Mouse (Mus musculus): ENCODE data around the gene Olfr541. TPM values are rescaled to one million over a fixed set of nuclear protein-coding genes. Genes with fewer than 3 reads are reported as not detected.

Gene Olfr541
- polyA plus RNA-seq, 1 experiment, result not detected

GRCm38 (mm10) chr7:140721095-140721494 lies 24.0 kb downstream of the Olfr541 start:
- no peaks in the 10 kb centered on the region for H3K27me3 ChIP-seq (ENCODE audit: control insufficient read depth)
- H3K36me3 ChIP-seq (ENCODE audit: control insufficient read depth), result no peaks in the 10 kb centered on the region
- no peak for TF ChIP-seq GATA1 (IDR thresholded peaks at IDR 0.05; ENCODE audit: low read length)
- TF ChIP-seq TAL1 (IDR thresholded peaks at IDR 0.05; ENCODE audit: low read length), result no peak
- H3K9me3 ChIP-seq (ENCODE audit: control insufficient read depth, low read length), result peaks cover 4% of the 10 kb centered on the region; the same call in 1 of the 2 replicates
- H3K4me3 ChIP-seq (replicated peaks), result no peak overlapping the region
- H3K4me1 ChIP-seq (ENCODE audit: control insufficient read depth), result no peaks in the 10 kb centered on the region

- no peaks in the 10 kb centered on the region for H3K36me3 ChIP-seq (ENCODE audit: control insufficient read depth)
- H3K27me3 ChIP-seq (ENCODE audit: control insufficient read depth), result no peaks in the 10 kb centered on the region
- TF ChIP-seq GATA1 (IDR thresholded peaks at IDR 0.05; ENCODE audit: low read length), result no peak
- TF ChIP-seq TAL1 (IDR thresholded peaks at IDR 0.05; ENCODE audit: low read length), result no peak
- no peaks in the 10 kb centered on the region for H3K4me1 ChIP-seq (ENCODE audit: control insufficient read depth)
- H3K9me3 ChIP-seq (ENCODE audit: control insufficient read depth, low read length), result peaks cover 4% of the 10 kb centered on the region; the same call in 1 of the 2 replicates
- H3K4me3 ChIP-seq (replicated peaks), result no peak overlapping the region
These were observed 28.5 kb downstream of the Olfr541 start for GRCm38 (mm10) chr7:140725558-140725957.

DNA sequence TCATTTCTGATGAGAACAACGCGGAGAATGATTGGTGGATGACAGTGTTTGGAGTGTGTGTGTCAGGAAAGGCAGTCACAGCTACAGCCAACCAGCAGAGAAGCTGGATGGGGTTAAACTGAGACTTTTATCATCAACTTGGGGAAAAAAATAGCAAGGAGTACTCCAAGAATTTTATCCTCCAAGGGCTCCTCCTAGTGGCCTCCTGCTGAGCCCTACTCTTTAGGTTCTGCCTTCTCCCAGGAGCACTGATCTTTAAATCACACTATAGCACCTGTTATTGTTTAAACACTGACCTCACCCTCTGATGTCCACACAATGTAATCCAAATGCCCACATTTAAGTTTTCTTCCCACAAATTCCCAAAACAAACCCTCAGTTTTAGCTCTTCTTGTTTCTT lies 36.1 kb downstream of the Olfr541 start:
- no peak overlapping the region for H3K4me3 ChIP-seq (replicated peaks)
- TF ChIP-seq TAL1 (IDR thresholded peaks at IDR 0.05; ENCODE audit: low read length) (no peak), GATA1 (IDR thresholded peaks at IDR 0.05; ENCODE audit: low read length) (no peak)
- H3K9me3 ChIP-seq (ENCODE audit: control insufficient read depth, low read length), result no peaks in the 10 kb centered on the region
- no peaks in the 10 kb centered on the region for H3K27me3 ChIP-seq (ENCODE audit: control insufficient read depth)
- no peaks in the 10 kb centered on the region for H3K36me3 ChIP-seq (ENCODE audit: control insufficient read depth)
- no peaks in the 10 kb centered on the region for H3K4me1 ChIP-seq (ENCODE audit: control insufficient read depth)

GRCm38 (mm10) chr7:140747402-140747801 lies 50.3 kb downstream of the Olfr541 start:
- no peaks in the 10 kb centered on the region for H3K4me1 ChIP-seq (ENCODE audit: control insufficient read depth)
- no peaks in the 10 kb centered on the region for H3K27me3 ChIP-seq (ENCODE audit: control insufficient read depth)
- no peaks in the 10 kb centered on the region for H3K9me3 ChIP-seq (ENCODE audit: control insufficient read depth, low read length)
- no peak overlapping the region for H3K4me3 ChIP-seq (replicated peaks)
- no peak for TF ChIP-seq TAL1 (IDR thresholded peaks at IDR 0.05; ENCODE audit: low read length)
- TF ChIP-seq GATA1 (IDR thresholded peaks at IDR 0.05; ENCODE audit: low read length), result no peak
- no peaks in the 10 kb centered on the region for H3K36me3 ChIP-seq (ENCODE audit: control insufficient read depth)

DNA sequence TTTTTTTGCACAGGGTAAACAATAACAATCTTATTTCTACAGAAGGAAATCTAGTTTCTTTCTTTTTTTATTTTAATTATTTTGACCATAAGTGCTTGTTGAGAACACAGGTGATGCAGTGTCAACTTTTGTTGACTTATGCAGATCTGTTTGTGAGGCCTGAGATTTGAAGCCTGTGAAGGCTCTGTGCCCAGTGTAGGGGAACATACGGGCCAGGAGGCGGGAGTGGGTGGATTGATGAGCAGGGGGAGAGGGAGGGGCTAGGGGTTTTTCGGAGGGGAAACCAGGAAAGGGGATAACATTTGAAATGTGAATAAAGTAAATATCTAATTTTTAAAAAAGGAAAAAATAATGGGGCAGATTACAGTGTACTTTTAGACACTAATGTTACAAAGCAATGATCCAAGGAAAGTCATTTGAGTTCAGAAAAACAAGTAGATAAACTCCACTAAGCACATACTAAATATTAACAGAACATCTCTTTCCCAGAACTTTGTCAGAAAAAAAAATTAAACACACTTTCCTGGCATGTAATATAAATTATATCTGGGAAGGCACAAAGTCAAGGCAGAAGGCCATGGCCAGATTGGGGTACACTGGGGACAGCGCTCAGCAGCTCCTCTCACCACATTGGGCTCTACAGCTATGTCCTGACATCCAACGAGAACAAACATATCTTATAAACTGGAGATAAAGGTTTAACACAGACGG lies 51.2 kb downstream of the Olfr541 start:
- Histone ChIP-seq H3K9me3 (ENCODE audit: control insufficient read depth, low read length) (no peaks in the 10 kb centered on the region), H3K4me3 (replicated peaks) (no peak overlapping the region)
- TF ChIP-seq TAL1 (IDR thresholded peaks at IDR 0.05; ENCODE audit: low read length) (no peak), GATA1 (IDR thresholded peaks at IDR 0.05; ENCODE audit: low read length) (no peak)

GRCm38 (mm10) chr7:140748827-140749160 lies 51.7 kb downstream of the Olfr541 start:
- H3K27me3 ChIP-seq (ENCODE audit: control insufficient read depth), result no peaks in the 10 kb centered on the region
- TF ChIP-seq GATA1 (IDR thresholded peaks at IDR 0.05; ENCODE audit: low read length) (no peak), TAL1 (IDR thresholded peaks at IDR 0.05; ENCODE audit: low read length) (no peak)
- no peaks in the 10 kb centered on the region for H3K9me3 ChIP-seq (ENCODE audit: control insufficient read depth, low read length)
- H3K4me3 ChIP-seq (replicated peaks), result no peak overlapping the region
- H3K36me3 ChIP-seq (ENCODE audit: control insufficient read depth), result no peaks in the 10 kb centered on the region
- no peaks in the 10 kb centered on the region for H3K4me1 ChIP-seq (ENCODE audit: control insufficient read depth)

More for the DNA sequence above, 51.2 kb downstream of the Olfr541 start:
- no peaks in the 10 kb centered on the region for H3K36me3 ChIP-seq (ENCODE audit: control insufficient read depth)
- no peaks in the 10 kb centered on the region for H3K27me3 ChIP-seq (ENCODE audit: control insufficient read depth)
- no peaks in the 10 kb centered on the region for H3K4me1 ChIP-seq (ENCODE audit: control insufficient read depth)

DNA sequence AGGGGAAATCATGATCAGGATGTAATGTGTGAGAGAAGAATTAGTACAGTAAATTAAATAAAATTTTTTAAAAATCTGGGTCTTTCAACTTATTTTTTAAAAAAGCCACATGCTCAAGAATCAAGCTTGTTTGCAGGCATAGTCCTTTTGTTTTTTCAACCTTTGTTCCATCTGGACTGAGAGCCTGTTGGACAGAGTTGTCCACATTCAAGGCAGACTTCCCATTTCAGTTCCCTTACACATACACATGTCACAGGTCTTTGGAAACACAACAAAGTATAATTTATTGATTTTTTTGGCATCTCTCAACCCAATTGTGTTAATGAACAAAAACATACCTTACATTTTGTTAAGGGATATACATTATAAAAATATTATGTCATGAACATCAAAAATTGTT lies 57.5 kb downstream of the Olfr541 start:
- H3K27me3 ChIP-seq (ENCODE audit: control insufficient read depth), result no peaks in the 10 kb centered on the region
- H3K9me3 ChIP-seq (ENCODE audit: control insufficient read depth, low read length), result no peaks in the 10 kb centered on the region
- H3K4me1 ChIP-seq (ENCODE audit: control insufficient read depth), result no peaks in the 10 kb centered on the region
- TF ChIP-seq TAL1 (IDR thresholded peaks at IDR 0.05; ENCODE audit: low read length), result no peak
- no peak for TF ChIP-seq GATA1 (IDR thresholded peaks at IDR 0.05; ENCODE audit: low read length)
- no peak overlapping the region for H3K4me3 ChIP-seq (replicated peaks)
- H3K36me3 ChIP-seq (ENCODE audit: control insufficient read depth), result no peaks in the 10 kb centered on the region

Other genes starting within 250 kb of the Olfr541 start
- gene Olfr533, start 233.9 kb upstream of the Olfr541 start, polyA plus RNA-seq (2012), result not detected in 2 replicates
- gene Olfr535, start 213.1 kb upstream of the Olfr541 start, polyA plus RNA-seq (2012), result not detected in 2 replicates
- 0.01 TPM in 1 of 2 replicates, not detected in the other for gene Olfr536, start 189.9 kb upstream of the Olfr541 start, polyA plus RNA-seq (2012)
- gene Olfr538, start 129.4 kb upstream of the Olfr541 start, polyA plus RNA-seq (2012), result not detected in 2 replicates
- gene Olfr46, start 96.0 kb upstream of the Olfr541 start, polyA plus RNA-seq (2012), result not detected in 2 replicates
- gene Olfr61, start 68.3 kb upstream of the Olfr541 start, polyA plus RNA-seq (2012), result not detected in 2 replicates
- gene Olfr53, start 50.8 kb upstream of the Olfr541 start, polyA plus RNA-seq (2012), result not detected in 2 replicates
- 0.01 TPM in 1 of 2 replicates, not detected in the other for gene Olfr539, start 37.3 kb upstream of the Olfr541 start, polyA plus RNA-seq (2012)
- 0.01 TPM in 1 of 2 replicates, not detected in the other for gene Olfr45, start 15.3 kb upstream of the Olfr541 start, polyA plus RNA-seq (2012)
- gene Cyp2e1, start 66.5 kb downstream of the Olfr541 start, polyA plus RNA-seq (2012), result not detected in 2 replicates
- gene Syce1, start 90.6 kb downstream of the Olfr541 start, polyA plus RNA-seq (2012), result 0.05 TPM in 1 of 2 replicates, not detected in the other
- gene Zfp941, start 124.9 kb downstream of the Olfr541 start, polyA plus RNA-seq (2012), result not detected in 2 replicates
- 0.06 TPM in 1 of 2 replicates, not detected in the other for gene Urah, start 137.8 kb downstream of the Olfr541 start, polyA plus RNA-seq (2012)
- not detected in 2 replicates for gene Scgb1c1, start 148.3 kb downstream of the Olfr541 start, polyA plus RNA-seq (2012)
- not detected in 2 replicates for gene Odf3, start 150.5 kb downstream of the Olfr541 start, polyA plus RNA-seq (2012)
- not detected in 2 replicates for gene Gm45785, start 159.1 kb downstream of the Olfr541 start, polyA plus RNA-seq (2012)
- gene Ric8a, start 159.7 kb downstream of the Olfr541 start, polyA plus RNA-seq (2012), result 2.1 and 2.7 TPM in 2 replicates
- gene Bet1l, start 160.3 kb downstream of the Olfr541 start, polyA plus RNA-seq (2012), result 0.95 and 1.2 TPM in 2 replicates
- gene Psmd13, start 184.7 kb downstream of the Olfr541 start, polyA plus RNA-seq (2012), result 13.2 and 18.4 TPM in 2 replicates
- gene Sirt3, start 185.0 kb downstream of the Olfr541 start, polyA plus RNA-seq (2012), result 1.8 and 1.9 TPM in 2 replicates
- gene Cox8b, start 203.2 kb downstream of the Olfr541 start, polyA plus RNA-seq (2012), result not detected in 2 replicates
- gene Nlrp6, start 223.6 kb downstream of the Olfr541 start, polyA plus RNA-seq (2012), result not detected in 2 replicates
- gene Pgghg, start 244.1 kb downstream of the Olfr541 start, polyA plus RNA-seq (2012), result 0.05 and 0.32 TPM in 2 replicates